Mouse (Mus musculus): ENCODE data around the gene Apbb1. TPM values are rescaled to one million over a fixed set of nuclear protein-coding genes. Genes with fewer than 3 reads are reported as not detected.

The Apbb1 gene
- polyA plus RNA-seq (2015; fragmentation: Nextera tagmentation; extraction: Ambion mirVana), result 51.1 and 58.3 TPM in 2 replicates

DNA sequence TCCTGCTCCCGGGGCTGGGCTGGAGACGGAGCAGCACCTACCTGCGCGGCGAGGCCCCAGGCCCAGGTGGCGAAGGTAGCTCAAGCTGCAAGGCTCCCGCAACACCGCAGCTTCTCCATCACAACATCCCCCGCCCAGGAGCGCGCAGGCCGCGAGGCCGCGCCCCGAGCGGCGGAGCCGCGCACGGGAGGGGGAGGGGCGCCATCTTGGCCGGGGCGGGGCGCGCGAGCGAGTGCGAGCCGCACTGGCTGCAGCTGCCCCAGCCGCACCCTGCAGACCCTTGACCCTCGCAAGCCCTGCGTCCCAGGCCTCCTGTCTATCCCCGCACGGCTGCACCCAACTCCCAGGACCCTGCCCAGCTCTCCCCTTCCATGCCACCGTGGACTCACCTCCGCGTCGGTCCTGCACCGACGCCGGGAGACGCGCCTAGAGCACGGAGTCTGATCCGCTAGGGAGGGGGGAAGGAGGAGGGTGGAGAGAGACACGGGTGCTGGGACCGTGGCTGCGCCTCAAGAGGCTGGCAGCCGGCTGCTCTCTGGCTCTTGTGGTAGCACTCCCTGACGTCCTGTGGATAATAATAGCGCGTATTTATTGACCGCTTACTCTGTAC, at the start of gene Apbb1:
Gene Apbb1, minus strand, starts transcription at position 560 of the 610 bp plus-strand sequence.
- no peaks in the 10 kb centered on the region for H3K36me3 ChIP-seq
- peak within 1 kb of the TSS; percentile 87 for H3K9ac ChIP-seq
- WGBS, result under 1% methylated on average over 48 of the region's 54 CpGs
- H3K27me3 ChIP-seq, result no peaks in the 10 kb centered on the region
- H3K4me3 ChIP-seq, result peak within 1 kb of the TSS; percentile 83
- ATAC-seq (ENCODE audit: low FRiP score, low read depth), result peak; percentile 92
- peak within 1 kb of the TSS; percentile 55 for H3K27ac ChIP-seq
- H3K4me2 ChIP-seq (replicated peaks), result peak within 1 kb of the TSS; percentile 75
- H3K9me3 ChIP-seq, result no peaks in the 10 kb centered on the region
- peaks cover 17% of the 10 kb centered on the region for H3K4me1 ChIP-seq

GRCm38 (mm10) chr7:105628633-105629032, 47.2 kb upstream of the Apbb1 start:
- Histone ChIP-seq H3K9me3 (no peaks in the 10 kb centered on the region), H3K4me2 (replicated peaks) (no peak overlapping the region), H3K9ac (no peak overlapping the region), H3K27ac (no peak overlapping the region), H3K4me3 (no peak overlapping the region), H3K27me3 (no peaks in the 10 kb centered on the region), H3K36me3 (peaks cover 18% of the 10 kb centered on the region), H3K4me1 (peaks cover 16% of the 10 kb centered on the region)
- no peak for ATAC-seq (ENCODE audit: low FRiP score, low read depth)
- WGBS, result 33% methylated on average over 3 of the region's 3 CpGs

GRCm38 (mm10) chr7:105625397-105625796, 43.9 kb upstream of the Apbb1 start:
- WGBS, result 85% methylated on average over 6 of the region's 6 CpGs
- no peak for ATAC-seq (ENCODE audit: low FRiP score, low read depth)

GRCm38 (mm10) chr7:105621646-105622292, 40.3 kb upstream of the Apbb1 start:
- 77% methylated on average over 8 of the region's 8 CpGs for WGBS

More at GRCm38 (mm10) chr7:105625397-105625796, 43.9 kb upstream of the Apbb1 start:
- Histone ChIP-seq H3K27me3 (no peaks in the 10 kb centered on the region), H3K4me3 (no peak overlapping the region), H3K27ac (no peak overlapping the region), H3K4me1 (peaks cover 7% of the 10 kb centered on the region; the same call in 1 of the 2 replicates), H3K9me3 (no peaks in the 10 kb centered on the region), H3K9ac (no peak overlapping the region), H3K36me3 (peaks cover 51% of the 10 kb centered on the region), H3K4me2 (replicated peaks) (no peak overlapping the region)

DNA sequence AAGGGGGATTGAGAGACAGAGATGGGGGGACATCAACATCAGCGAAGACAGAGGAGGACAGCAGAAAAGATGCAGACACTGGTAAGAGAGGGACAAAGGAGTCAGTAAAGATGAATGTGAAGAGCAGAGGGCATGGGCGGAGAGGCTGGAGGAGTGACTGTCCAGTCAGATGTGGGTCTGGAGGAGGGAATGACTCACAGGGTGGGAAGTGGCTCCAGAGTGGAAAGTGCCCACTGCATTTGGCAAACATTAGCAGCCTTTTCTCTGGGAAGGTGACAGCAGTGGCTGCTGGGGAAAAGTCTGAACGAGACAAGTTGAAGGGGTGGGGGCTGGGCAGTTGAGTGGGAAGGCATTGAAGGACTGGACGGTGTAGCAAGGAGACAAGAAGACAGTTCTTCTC, 39.6 kb upstream of the Apbb1 start:
- no peaks in the 10 kb centered on the region for H3K27me3 ChIP-seq
- no peaks in the 10 kb centered on the region for H3K4me1 ChIP-seq
- no peak overlapping the region for H3K9ac ChIP-seq
- WGBS, result 80% methylated on average over 4 of the region's 4 CpGs
- peaks cover 94% of the 10 kb centered on the region for H3K36me3 ChIP-seq
- no peak for ATAC-seq (ENCODE audit: low FRiP score, low read depth)
- H3K4me3 ChIP-seq, result no peak overlapping the region
- H3K4me2 ChIP-seq (replicated peaks), result no peak overlapping the region
- H3K27ac ChIP-seq, result no peak overlapping the region
- H3K9me3 ChIP-seq, result no peaks in the 10 kb centered on the region

More at GRCm38 (mm10) chr7:105621646-105622292, 40.3 kb upstream of the Apbb1 start:
- ATAC-seq (ENCODE audit: low FRiP score, low read depth), result no peak
- Histone ChIP-seq H3K4me3 (no peak overlapping the region), H3K4me2 (replicated peaks) (no peak overlapping the region), H3K27ac (no peak overlapping the region), H3K27me3 (no peaks in the 10 kb centered on the region), H3K9ac (no peak overlapping the region), H3K36me3 (peaks cover 86% of the 10 kb centered on the region), H3K9me3 (no peaks in the 10 kb centered on the region), H3K4me1 (no peaks in the 10 kb centered on the region)

GRCm38 (mm10) chr7:105619701-105620100, 38.2 kb upstream of the Apbb1 start:
- Histone ChIP-seq H3K4me1 (no peaks in the 10 kb centered on the region), H3K27ac (no peak overlapping the region), H3K4me3 (no peak overlapping the region), H3K9ac (no peak overlapping the region), H3K4me2 (replicated peaks) (no peak overlapping the region), H3K27me3 (no peaks in the 10 kb centered on the region), H3K9me3 (no peaks in the 10 kb centered on the region), H3K36me3 (peaks cover 99% of the 10 kb centered on the region)
- ATAC-seq (ENCODE audit: low FRiP score, low read depth), result no peak
- 83% methylated on average over 3 of the region's 3 CpGs for WGBS

DNA sequence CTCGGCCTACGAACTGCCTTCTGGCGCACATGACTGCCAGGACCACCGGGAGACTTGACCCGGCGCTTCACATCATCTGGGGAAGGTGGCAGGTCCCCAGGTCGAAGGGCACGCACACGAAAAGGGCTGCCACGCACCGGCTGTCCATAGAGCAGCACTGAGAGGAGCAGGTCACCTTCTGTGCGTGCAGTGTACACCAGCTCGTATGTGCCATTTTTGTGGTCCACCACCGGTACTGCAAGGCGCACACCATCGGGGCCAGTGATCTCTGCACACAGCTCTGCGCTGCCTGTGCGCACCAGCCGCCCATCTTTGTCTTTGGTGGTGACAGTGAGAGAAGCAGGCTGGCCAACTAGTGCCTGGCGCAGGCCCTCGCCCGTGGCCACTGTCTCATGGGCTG, 36.4 kb upstream of the Apbb1 start:
- no peaks in the 10 kb centered on the region for H3K9me3 ChIP-seq
- peaks cover 98% of the 10 kb centered on the region for H3K36me3 ChIP-seq
- H3K4me3 ChIP-seq, result no peak overlapping the region
- no peaks in the 10 kb centered on the region for H3K27me3 ChIP-seq
- H3K27ac ChIP-seq, result no peak overlapping the region
- H3K4me1 ChIP-seq, result no peaks in the 10 kb centered on the region
- H3K9ac ChIP-seq, result no peak overlapping the region
- H3K4me2 ChIP-seq (replicated peaks), result no peak overlapping the region
- ATAC-seq (ENCODE audit: low FRiP score, low read depth), result no peak
- WGBS, result 97% methylated on average over 22 of the region's 22 CpGs

GRCm38 (mm10) chr7:105616561-105616960, 35.1 kb upstream of the Apbb1 start:
- H3K4me3 ChIP-seq, result no peak overlapping the region
- no peak overlapping the region for H3K9ac ChIP-seq
- 82% methylated on average over 6 of the region's 6 CpGs for WGBS
- H3K27ac ChIP-seq, result no peak overlapping the region
- H3K36me3 ChIP-seq, result peaks cover 98% of the 10 kb centered on the region
- no peaks in the 10 kb centered on the region for H3K4me1 ChIP-seq
- ATAC-seq (ENCODE audit: low FRiP score, low read depth), result no peak
- no peaks in the 10 kb centered on the region for H3K27me3 ChIP-seq
- H3K9me3 ChIP-seq, result no peaks in the 10 kb centered on the region
- H3K4me2 ChIP-seq (replicated peaks), result no peak overlapping the region

GRCm38 (mm10) chr7:105615720-105616119, 34.3 kb upstream of the Apbb1 start:
- ATAC-seq (ENCODE audit: low FRiP score, low read depth), result no peak
- Histone ChIP-seq H3K9ac (no peak overlapping the region), H3K27me3 (no peaks in the 10 kb centered on the region), H3K9me3 (no peaks in the 10 kb centered on the region), H3K4me1 (no peaks in the 10 kb centered on the region), H3K4me3 (no peak overlapping the region), H3K4me2 (replicated peaks) (no peak overlapping the region), H3K36me3 (peaks cover 98% of the 10 kb centered on the region), H3K27ac (no peak overlapping the region)
- WGBS, result 88% methylated on average over 1 of the region's 1 CpGs

- Histone ChIP-seq H3K36me3 (peaks cover 98% of the 10 kb centered on the region), H3K9ac (no peak overlapping the region), H3K4me2 (replicated peaks) (no peak overlapping the region), H3K27me3 (no peaks in the 10 kb centered on the region), H3K4me3 (no peak overlapping the region), H3K4me1 (no peaks in the 10 kb centered on the region), H3K27ac (no peak overlapping the region), H3K9me3 (no peaks in the 10 kb centered on the region)
- 92% methylated on average over 1 of the region's 1 CpGs for WGBS
- ATAC-seq (ENCODE audit: low FRiP score, low read depth), result no peak
Observed at GRCm38 (mm10) chr7:105614400-105614799, 32.9 kb upstream of the Apbb1 start.

DNA sequence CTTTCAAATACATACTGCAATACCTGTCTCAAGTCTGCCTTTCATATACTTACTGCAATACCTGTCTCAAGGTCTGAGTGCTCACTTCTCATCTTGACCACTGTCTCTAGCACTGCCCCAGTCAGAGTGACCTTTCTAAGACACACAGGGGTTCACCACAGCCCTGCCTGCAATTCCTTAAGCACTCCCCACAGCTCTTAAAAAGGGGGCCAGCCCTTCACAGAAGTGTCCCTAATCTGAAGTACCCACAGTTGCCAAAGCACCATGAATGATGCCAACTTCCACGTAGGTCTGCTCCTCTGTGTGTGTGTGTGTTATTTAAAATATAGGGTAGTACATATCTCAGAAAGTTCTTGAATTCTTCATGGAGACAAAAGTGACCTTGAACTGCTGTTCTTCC, 30.3 kb upstream of the Apbb1 start:
- Histone ChIP-seq H3K9ac (no peak overlapping the region), H3K27ac (no peak overlapping the region), H3K27me3 (no peaks in the 10 kb centered on the region), H3K4me2 (replicated peaks) (no peak overlapping the region), H3K4me1 (no peaks in the 10 kb centered on the region), H3K4me3 (no peak overlapping the region), H3K36me3 (peaks cover 73% of the 10 kb centered on the region), H3K9me3 (no peaks in the 10 kb centered on the region)
- WGBS, result 93% methylated on average over 1 of the region's 1 CpGs
- no peak for ATAC-seq (ENCODE audit: low FRiP score, low read depth)

- peaks cover 8% of the 10 kb centered on the region for H3K9me3 ChIP-seq
- no peak for ATAC-seq (ENCODE audit: low FRiP score, low read depth)
- WGBS, result 90% methylated on average over 3 of the region's 3 CpGs
- no peak overlapping the region for H3K4me2 ChIP-seq (replicated peaks)
- H3K27me3 ChIP-seq, result no peaks in the 10 kb centered on the region
- no peak overlapping the region for H3K9ac ChIP-seq
- no peak overlapping the region for H3K27ac ChIP-seq
- no peak overlapping the region for H3K4me3 ChIP-seq
- H3K4me1 ChIP-seq, result no peaks in the 10 kb centered on the region
- H3K36me3 ChIP-seq, result peaks cover 42% of the 10 kb centered on the region
Observed at GRCm38 (mm10) chr7:105608467-105608866, 27.0 kb upstream of the Apbb1 start.

All from limb, embryonic 13.5 days (tissue).